Mouse (Mus musculus): ENCODE results near the gene Alg11.

The Alg11 gene

DNA sequence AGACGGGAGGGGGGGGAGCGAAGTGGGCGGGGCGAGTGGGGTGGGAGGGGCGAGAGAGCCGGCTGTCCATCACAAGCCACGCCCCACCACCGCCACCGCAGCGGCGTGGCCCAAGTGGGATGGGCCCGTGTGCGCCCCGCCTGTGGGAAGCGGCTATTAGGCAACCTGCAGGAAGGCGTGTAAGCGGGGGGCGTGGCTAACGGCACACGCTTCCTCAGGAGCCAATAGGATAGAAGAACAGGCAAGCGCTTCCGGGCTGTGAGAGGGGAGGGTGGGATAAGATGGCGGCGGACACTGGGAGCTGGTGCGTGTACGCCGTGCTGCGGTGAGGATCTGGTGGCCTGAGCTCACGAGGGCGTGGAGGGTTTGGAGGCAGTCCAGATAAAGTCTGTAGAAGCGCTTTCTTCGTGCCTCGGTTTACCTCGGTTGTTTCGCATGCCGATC, at the start of gene Alg11:
Gene Alg11, plus strand, starts transcription at position 276 of the 444 bp plus-strand sequence.
- peak; percentile 91 to 92 for DNase-seq (ENCODE audit: low spot score in 2 of 2)

GRCm38 (mm10) chr8:22013034-22013707, 47.4 kb upstream of the Alg11 start:
- DNase-seq (ENCODE audit: low spot score in 2 of 2), result no peak

DNA sequence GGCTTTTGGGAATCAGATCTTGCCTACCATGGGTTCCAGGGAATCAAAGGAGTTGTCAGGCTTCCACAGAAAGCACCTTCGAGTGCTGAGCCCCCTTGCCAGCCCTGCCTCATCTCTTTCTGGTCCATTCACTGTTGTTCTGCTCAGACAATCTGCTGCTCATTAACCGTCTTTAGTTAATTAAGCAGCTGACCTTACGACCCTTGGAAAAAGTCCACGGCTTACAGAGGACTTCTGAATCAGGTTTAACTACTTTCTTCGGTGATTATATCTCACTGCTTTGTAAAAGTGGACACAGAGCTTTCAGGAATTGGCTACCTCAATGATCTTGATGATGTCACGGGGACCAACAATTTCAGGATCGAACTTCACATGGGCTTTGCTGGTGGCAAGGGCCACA, 42.8 kb upstream of the Alg11 start:
- no peak for DNase-seq (ENCODE audit: low spot score in 2 of 2)

DNA sequence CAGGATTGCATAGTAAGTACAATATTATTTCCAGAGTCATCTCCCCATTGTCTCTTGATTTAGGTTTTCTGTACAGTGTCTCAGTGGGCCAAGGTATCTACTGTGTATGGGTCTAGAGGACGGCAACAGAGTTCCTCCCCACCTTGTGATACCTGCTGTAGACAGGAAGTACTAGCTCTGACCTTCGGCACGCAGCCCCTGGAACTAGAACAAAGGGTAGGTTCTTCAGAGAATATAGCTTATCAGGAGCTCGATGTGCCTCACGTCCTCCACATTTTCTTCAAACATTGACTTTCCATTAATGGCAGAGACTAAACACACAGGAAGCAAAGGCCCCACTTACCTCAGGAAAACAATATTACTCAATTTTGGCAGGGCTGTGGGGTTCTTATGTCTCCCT, 41.0 kb upstream of the Alg11 start:
- DNase-seq (ENCODE audit: low spot score in 2 of 2), result no peak

DNA sequence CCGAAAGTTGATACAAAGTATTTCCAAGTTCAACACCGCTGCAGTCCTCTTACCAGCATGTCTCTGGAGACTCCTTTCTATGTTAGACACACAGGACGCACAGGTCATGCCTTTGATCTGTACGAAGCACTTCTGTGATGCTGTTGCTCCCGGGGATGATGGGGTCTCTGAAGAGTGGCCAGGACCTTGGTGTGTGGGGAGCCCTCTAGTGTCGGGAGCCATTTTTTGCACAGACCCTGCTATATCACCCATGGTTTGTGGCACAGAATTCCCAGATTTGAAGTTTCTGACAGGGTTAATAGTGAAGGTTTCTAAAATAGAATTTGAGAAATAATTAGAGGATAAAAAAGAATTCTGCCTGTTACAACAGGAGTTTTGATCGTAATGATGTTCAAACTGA, 38.3 kb upstream of the Alg11 start:
- no peak for DNase-seq (ENCODE audit: low spot score in 2 of 2)

DNA sequence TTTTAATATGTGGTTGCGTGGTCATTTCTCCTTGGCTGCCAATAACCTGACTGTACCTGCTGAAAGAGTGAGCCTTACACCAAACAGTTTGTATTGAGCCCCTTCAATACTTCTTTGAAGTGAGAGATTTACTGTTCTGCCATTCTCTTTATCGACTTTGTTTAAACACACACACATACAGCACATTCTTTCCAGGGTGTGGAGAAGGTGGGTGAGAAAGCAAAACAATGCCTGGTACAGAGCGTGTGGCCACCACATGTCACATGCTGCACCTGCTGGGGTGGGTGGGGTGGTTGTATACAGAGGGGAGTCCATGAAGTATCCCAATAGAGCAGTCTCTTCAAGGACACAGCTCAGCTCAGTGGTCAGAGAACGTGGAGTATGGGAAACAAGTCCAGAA, 35.3 kb upstream of the Alg11 start:
- no peak for DNase-seq (ENCODE audit: low spot score in 2 of 2)

DNA sequence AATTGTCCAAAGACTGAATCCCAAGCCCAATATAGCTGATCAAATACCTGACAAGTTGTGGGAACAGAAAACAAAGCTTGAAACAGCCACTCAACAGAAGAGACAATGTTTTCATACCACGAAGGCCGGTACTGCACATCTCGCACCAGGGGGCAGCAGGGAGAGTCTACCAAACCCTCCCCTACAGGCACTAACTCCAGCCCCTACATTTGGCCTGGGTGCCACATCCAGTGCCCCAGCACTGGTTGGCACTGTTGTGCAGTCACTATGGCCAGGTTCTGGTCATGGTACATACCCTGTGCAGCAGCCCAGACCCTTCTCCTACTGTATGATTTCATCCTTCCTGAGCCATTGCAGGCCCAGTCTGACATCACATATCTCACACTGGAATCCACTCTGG, 31.5 kb upstream of the Alg11 start:
- DNase-seq (ENCODE audit: low spot score in 2 of 2), result no peak

DNA sequence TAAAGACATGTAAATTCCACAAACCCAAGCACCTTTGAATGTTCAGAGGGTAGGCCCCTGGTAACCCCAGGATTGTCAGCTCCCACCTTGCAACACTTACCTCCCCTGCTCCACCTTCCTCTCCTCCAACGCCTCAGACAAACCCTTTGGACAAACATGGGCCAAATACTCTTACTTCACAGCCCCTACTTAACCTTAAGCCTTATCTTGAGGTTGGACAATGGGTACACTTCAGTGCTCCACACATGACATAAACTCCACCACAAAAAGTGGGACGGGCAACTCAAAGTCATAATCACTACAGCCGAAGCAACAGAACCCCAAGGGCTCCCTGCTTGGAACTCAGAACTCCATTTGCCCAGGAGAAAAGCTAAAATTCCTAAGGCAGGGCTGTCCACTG, 29.5 kb upstream of the Alg11 start:
- no peak for DNase-seq (ENCODE audit: low spot score in 2 of 2)

GRCm38 (mm10) chr8:22036137-22036536, 24.4 kb upstream of the Alg11 start:
- DNase-seq (ENCODE audit: low spot score in 2 of 2), result no peak

DNA sequence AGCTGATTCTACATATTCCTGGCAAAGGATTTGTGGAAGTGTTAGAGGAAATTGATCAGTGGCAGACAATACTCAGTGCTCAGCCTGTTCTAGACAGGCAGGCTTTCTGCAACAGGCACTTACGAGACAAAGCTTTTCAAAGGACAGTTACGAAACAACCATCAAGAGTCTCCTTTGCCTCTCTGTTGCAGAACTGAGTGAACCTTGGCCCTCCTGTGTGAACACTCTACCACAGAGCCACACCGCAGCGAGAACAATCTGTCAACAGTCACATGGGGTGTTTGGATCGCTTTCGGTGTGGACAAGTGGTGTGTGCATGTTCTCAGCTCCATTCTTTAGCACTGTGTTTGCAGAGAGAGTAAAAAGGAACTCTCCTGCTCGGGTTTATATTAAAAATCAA, 23.5 kb upstream of the Alg11 start:
- no peak for DNase-seq (ENCODE audit: low spot score in 2 of 2)

DNA sequence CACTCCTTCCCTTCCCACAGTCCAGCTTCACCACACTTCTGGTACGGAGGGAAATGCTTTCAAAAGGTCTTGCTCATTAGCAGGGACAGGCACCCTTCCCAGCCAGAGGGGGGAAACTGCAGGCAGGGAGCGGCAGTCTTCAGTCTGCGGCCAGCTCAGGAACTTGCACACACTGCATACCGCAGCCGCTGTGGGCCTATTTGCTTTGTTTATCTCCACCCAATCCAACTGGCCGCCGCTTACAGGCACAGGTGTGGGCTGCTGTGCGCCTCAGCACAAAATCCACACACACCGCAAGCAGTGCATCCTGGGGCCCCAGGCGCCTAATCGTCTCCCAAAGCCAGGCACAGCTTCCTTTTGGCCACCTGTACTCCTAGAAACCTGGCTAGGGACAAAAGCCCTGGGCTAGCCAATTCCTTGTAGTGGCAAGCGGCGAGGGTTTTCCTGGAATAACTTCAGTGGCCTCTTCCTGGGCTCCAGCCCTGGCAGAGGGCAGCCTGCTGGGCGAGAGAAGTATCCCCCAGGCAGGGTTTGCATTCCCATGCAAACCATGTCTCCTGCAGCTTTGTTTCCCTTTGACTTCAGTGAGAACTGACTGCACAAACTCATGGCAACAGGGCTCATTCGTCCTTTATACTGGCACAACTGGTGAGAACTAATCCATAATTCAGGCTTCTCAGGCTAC, 20.9 kb upstream of the Alg11 start:
- DNase-seq (ENCODE audit: low spot score in 2 of 2), result no peak

DNA sequence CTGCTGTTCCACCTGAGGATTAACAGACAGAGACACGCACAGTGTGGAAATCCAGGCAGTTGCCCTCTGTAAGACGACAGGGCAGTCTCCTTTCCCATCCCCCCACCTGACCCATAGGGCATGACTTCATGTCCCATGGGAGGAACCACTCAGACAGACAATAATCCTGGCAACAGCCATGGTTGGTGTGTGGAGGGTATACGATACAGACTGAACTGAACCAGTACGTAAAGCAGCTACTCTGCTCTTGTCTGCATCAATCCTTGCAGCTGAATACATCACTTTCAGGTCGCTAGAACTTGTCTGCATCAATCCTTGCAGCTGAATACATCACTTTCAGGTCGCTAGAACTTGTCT, 20.4 kb upstream of the Alg11 start:
- no peak for DNase-seq (ENCODE audit: low spot score in 2 of 2)

DNA sequence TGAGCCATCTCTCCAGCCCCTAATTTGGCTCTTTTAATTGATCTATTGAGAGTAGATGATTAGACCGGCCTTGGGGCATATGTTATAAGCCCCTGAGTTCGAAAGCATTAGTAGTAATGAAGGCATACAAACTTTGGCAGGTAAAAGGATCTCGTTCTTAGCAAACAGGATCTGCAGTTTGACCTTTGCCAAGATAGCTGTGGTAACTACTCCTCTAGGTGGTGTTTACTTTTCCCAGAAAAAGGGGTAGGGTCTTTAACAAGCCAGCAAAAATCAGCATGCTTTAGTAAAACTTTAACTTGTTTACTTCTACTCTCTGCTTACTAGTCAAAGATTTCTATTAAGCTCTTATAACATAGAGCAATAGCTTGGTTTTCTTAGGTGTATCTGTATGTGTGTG, 18.0 kb upstream of the Alg11 start:
- DNase-seq (ENCODE audit: low spot score in 2 of 2), result no peak

GRCm38 (mm10) chr8:22043706-22044105, 16.8 kb upstream of the Alg11 start:
- DNase-seq (ENCODE audit: low spot score in 2 of 2), result no peak

GRCm38 (mm10) chr8:22047699-22048464, 12.6 kb upstream of the Alg11 start:
- DNase-seq (ENCODE audit: low spot score in 2 of 2), result peak in 1 of 2 experiments; percentile 39

- DNase-seq (ENCODE audit: low spot score in 2 of 2), result no peak
Measured at GRCm38 (mm10) chr8:22054674-22055491, 5.6 kb upstream of the Alg11 start.

DNA sequence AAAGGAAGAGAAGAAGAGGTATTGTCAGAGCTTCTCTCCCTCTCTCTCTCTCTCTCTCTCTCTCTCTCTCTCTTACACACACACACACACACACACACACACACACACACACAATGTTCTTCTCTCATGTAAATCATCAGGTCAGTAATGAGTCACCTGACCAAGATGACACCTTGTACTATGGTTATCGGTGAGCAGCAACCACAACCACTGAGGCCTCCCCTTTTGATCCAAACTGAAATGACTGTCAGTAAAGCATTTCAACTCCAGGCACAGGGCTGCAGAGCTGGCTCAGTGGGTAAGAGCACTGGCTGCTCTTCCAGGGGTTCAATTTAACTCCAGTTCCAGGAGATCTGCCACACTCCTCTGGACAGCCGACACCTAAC, 5.0 kb upstream of the Alg11 start:
- no peak for DNase-seq (ENCODE audit: low spot score in 2 of 2)

GRCm38 (mm10) chr8:22056850-22057249, 3.7 kb upstream of the Alg11 start:
- DNase-seq (ENCODE audit: low spot score in 2 of 2), result no peak

DNA sequence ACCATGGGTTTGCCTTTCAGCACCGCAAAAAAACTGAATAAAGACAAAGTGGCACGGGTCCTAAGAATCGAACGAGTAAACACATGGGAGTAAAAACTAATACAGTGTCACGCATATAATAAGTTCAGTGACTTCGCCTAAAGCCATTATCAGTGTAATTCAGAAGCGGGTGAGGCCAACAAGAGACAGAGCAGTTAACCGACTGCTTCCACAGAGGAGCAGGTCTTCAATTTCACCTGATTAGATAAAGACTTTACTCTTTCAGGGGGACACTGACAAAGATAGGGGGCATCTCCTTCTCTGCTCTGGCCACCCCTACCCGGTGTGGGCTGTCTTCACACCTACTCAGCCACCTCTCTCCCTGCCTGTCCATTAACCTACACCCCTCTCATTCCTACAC, 2.2 kb upstream of the Alg11 start:
- no peak for DNase-seq (ENCODE audit: low spot score in 2 of 2)

- DNase-seq (ENCODE audit: low spot score in 2 of 2), result no peak
Measured at GRCm38 (mm10) chr8:22059153-22059738, 1.3 kb upstream of the Alg11 start.

DNA sequence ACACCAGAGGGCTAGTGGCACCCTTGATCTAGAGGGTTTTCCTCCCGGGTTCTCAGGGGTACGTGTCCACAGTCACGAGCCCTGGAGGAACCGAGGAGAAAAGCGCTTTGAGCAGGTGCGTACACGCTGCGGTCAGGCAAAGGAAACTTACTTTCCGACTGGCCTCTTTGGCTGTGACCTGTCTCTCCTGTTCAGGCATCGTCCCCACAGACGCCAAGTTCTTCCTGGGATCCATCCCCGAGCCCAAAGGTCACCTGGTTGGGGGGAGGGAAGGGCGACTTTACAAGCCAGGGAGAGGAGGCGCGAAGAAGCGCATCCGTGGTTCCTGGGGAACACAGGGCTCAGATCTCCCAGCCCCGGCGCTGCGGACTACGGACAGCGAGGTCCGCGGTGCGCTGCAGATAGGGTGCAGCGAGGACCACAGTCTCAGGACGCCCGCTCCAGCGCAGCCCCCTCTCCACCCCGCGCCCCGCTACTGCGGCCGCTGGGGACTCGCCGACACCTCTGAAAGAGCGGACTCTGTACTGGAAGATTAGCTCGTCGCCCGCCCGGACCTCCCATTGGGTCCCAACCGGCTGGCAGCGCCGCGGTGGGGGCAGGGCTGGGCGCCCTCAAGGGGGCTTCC, 588 bp upstream of the Alg11 start, which contains the start of gene Atp7b:
Gene Atp7b, minus strand, starts transcription at position 485 of the 625 bp plus-strand sequence.
- peak in 1 of 2 experiments; percentile 14 for DNase-seq (ENCODE audit: low spot score in 2 of 2)

All from thymus, postnatal 10 days (tissue).